Mouse (Mus musculus) CH12.LX (cell line): Measurements from ENCODE around the gene Rimkla. TPM values are rescaled to one million over a fixed set of nuclear protein-coding genes. Genes with fewer than 3 reads are reported as not detected.
"Not testable (repeated sequence)": the region's sequence is repeated elsewhere in the genome, so short reads cannot be mapped to it uniquely, and the experiment has no call there.

Experiments used
- DNase-seq: peaks from one replicate; pipeline ENCODE4 v3.0.0-alpha.2; 2013; ENCODE audit errors: extremely low read depth
- H3K27ac ChIP-seq: 2 replicates; pipeline ENCODE4 v1.5.1; 2012; ENCODE audit warnings: low read depth, mild to moderate bottlenecking, control low read depth, moderate library complexity; ENCODE audit not compliant: insufficient read depth
- H3K27me3 ChIP-seq: replicated peaks from 2 replicates; pipeline ENCODE3; 2012; ENCODE audit warnings: inconsistent platforms
- H3K36me3 ChIP-seq, 2 experiments: replicated peaks in 1 of 2; 2 replicates each; pipeline versions ENCODE3 to v1.6.1; 2012; ENCODE audit warnings: inconsistent platforms in 1 of 2, low read length in 1 of 2, mild to moderate bottlenecking in 1 of 2, mixed read lengths in 1 of 2, moderate library complexity in 1 of 2; ENCODE audit not compliant: control insufficient read depth in 1 of 2, insufficient read depth in 1 of 2
- H3K4me1 ChIP-seq, 2 experiments: 2 replicates each; pipeline ENCODE4 v1.6.1; 2012; ENCODE audit warnings: inconsistent platforms in 1 of 2, moderate library complexity in 1 of 2; ENCODE audit not compliant: insufficient read depth in 2 of 2, control insufficient read depth in 1 of 2
- H3K4me2 ChIP-seq: 2 replicates; pipeline ENCODE4 v1.6.1; 2012; ENCODE audit warnings: low read depth, mild to moderate bottlenecking, control low read depth; ENCODE audit not compliant: poor library complexity, insufficient read depth, severe bottlenecking
- H3K4me3 ChIP-seq, 3 experiments: fragments of 150-350 bp in 1 of 3; sonication (generic) in 1 of 3; replicated peaks in 1 of 3; 2 replicates each; pipeline versions ENCODE3 to v1.5.1; 2011 to 2012; ENCODE audit warnings: low read depth in 2 of 3, low read length in 2 of 3, mild to moderate bottlenecking in 2 of 3, moderate library complexity in 2 of 3, control low read depth in 1 of 3, improper control_type of control experiment in 1 of 3, inconsistent platforms in 1 of 3, mixed read lengths in 1 of 3; ENCODE audit not compliant: poor library complexity in 1 of 3
- H3K79me2 ChIP-seq: replicated peaks from 2 replicates; pipeline ENCODE4 v1.6.1; 2012; ENCODE audit warnings: mild to moderate bottlenecking, moderate library complexity; ENCODE audit not compliant: control insufficient read depth, poor library complexity, insufficient read depth, severe bottlenecking; ENCODE audit errors: extremely low read depth
- H3K9ac ChIP-seq: 2 replicates; pipeline ENCODE4 v1.6.1; 2012; ENCODE audit warnings: low read depth, mild to moderate bottlenecking, control low read depth, moderate library complexity; ENCODE audit not compliant: insufficient read depth
- H3K9me3 ChIP-seq: replicated peaks from 2 replicates; pipeline ENCODE3; 2012; ENCODE audit warnings: low read length, inconsistent platforms, mixed read lengths
- BHLHE40 ChIP-seq: IDR thresholded peaks from 2 replicates; pipeline ENCODE4 v1.6.1; 2011; ENCODE audit warnings: mild to moderate bottlenecking, low read depth, low read length, improper control_type of control experiment
- CTCF ChIP-seq, 2 experiments: IDR thresholded peaks in 1 of 2; conservative IDR thresholded peaks in 1 of 2; 2 replicates each; pipeline ENCODE4 v1.5.1; 2011 to 2012; ENCODE audit warnings: low read depth in 2 of 2, low read length in 2 of 2, improper control_type of control experiment in 1 of 2, inconsistent platforms in 1 of 2, mild to moderate bottlenecking in 1 of 2, moderate library complexity in 1 of 2
- E2F4 ChIP-seq: IDR thresholded peaks from 2 replicates; pipeline ENCODE4 v1.6.1; 2011; ENCODE audit warnings: low read depth, low read length, improper control_type of control experiment; ENCODE audit not compliant: insufficient replicate concordance
- ELF1 ChIP-seq: IDR thresholded peaks from 2 replicates; pipeline ENCODE4 v1.6.1; 2014; ENCODE audit warnings: low read depth, mild to moderate bottlenecking, inconsistent platforms, low read length, improper control_type of control experiment
- EP300 ChIP-seq: IDR thresholded peaks from 2 replicates; pipeline ENCODE4 v1.6.1; 2011; ENCODE audit warnings: low read length, improper control_type of control experiment
- JUN ChIP-seq: IDR thresholded peaks from 2 replicates; pipeline ENCODE4 v1.6.1; 2011; ENCODE audit warnings: low read depth, mild to moderate bottlenecking, low read length, improper control_type of control experiment, moderate library complexity; ENCODE audit not compliant: insufficient read depth
- POLR2AphosphoS2 ChIP-seq: IDR thresholded peaks from 2 replicates; pipeline ENCODE4 v1.6.1; 2011; ENCODE audit warnings: low read depth, low read length, improper control_type of control experiment
- RAD21 ChIP-seq: IDR thresholded peaks from 2 replicates; pipeline ENCODE4 v1.6.1; 2011; ENCODE audit warnings: low read depth, mild to moderate bottlenecking, low read length, improper control_type of control experiment, moderate library complexity
- RCOR1 ChIP-seq: conservative IDR thresholded peaks from 2 replicates; pipeline ENCODE4 v1.6.1; 2012; ENCODE audit warnings: low read depth, mild to moderate bottlenecking, inconsistent platforms, low read length, improper control_type of control experiment
- SIN3A ChIP-seq: IDR thresholded peaks from 2 replicates; pipeline ENCODE4 v1.6.1; 2012; ENCODE audit warnings: low read length, improper control_type of control experiment, inconsistent platforms
- SMC3 ChIP-seq: IDR thresholded peaks from 2 replicates; pipeline ENCODE4 v1.6.1; 2011; ENCODE audit warnings: low read depth, low read length, improper control_type of control experiment
- TBP ChIP-seq: conservative IDR thresholded peaks from 2 replicates; pipeline ENCODE4 v1.6.1; 2011; ENCODE audit warnings: low read depth, low read length, improper control_type of control experiment
- ZC3H11A ChIP-seq: IDR thresholded peaks from 2 replicates; pipeline ENCODE4 v1.6.1; 2012; ENCODE audit warnings: low read depth, mild to moderate bottlenecking, inconsistent platforms, low read length, improper control_type of control experiment
- ZKSCAN1 ChIP-seq: IDR thresholded peaks from 2 replicates; pipeline ENCODE4 v1.6.1; 2012; ENCODE audit warnings: low read depth, inconsistent platforms, low read length, improper control_type of control experiment, borderline replicate concordance
- dilution Hi-C: fragments of 300-500 bp; cut with MboI; formaldehyde crosslinking; loops from 2 replicates; pipeline ENCODE4 v1.14.3; 2020; ENCODE audit warnings: low sequenced_read_pairs; ENCODE audit not compliant: extremely low pct_unique_long_range_greater_than_20kb, extremely low pct_ligation_motif_present
- in situ Hi-C: fragments of 300-500 bp; cut with MboI; formaldehyde crosslinking; loops from 3 replicates; pipeline ENCODE4 v1.14.3; 2019; ENCODE audit warnings: low sequenced_read_pairs, low pct_ligation_motif_present, low pct_unique_long_range_greater_than_20kb, mixed read lengths
- polyA plus RNA-seq: library from polyadenylated mRNA; unstranded; fragments of >175 nt; gene quantifications from 2 replicates; pipeline ENCODE4 v1.2.1, GENCODE M21; 2012; ENCODE audit warnings: low read depth; ENCODE audit not compliant: insufficient read length
- total RNA-seq, 2 experiments: library from RNA; depleted of rRNA; stranded (reverse); fragments of 300-350 nt in 1 of 2; fragments of >200 nt in 1 of 2; gene quantifications; 2 replicates each; pipeline ENCODE4 v1.2.3; 2012 to 2014

The Rimkla gene
- total and polyA plus RNA-seq, 3 experiments, result 0.48 to 0.84 (median 0.59) TPM

GRCm38 (mm10) chr4:119537436-119537835 is 45.0 kb upstream of the Rimkla start:
- no peak overlapping the region for H3K9ac ChIP-seq
- in situ Hi-C loops (loop anchor here (10.0 kb wide), 2 partner anchors 103 to 293 kb away; no protein-coding TSS in a partner anchor), dilution Hi-C loops (no loop called here)
- H3K4me1 ChIP-seq, result peaks cover 0 to 25% of the 10 kb centered on the region in 2 experiments; a peak in 2 of 4 replicates
- H3K36me3 ChIP-seq, result no peaks in the 10 kb centered on the region
- no peak overlapping the region for H3K27ac ChIP-seq
- H3K4me3 ChIP-seq, result no peak overlapping the region
- TF ChIP-seq ZC3H11A (no peak), SIN3A (no peak), ZKSCAN1 (no peak)
- H3K4me2 ChIP-seq, result no peak overlapping the region
- DNase-seq, result no peak
- H3K27me3 ChIP-seq, result no peaks in the 10 kb centered on the region
- H3K79me2 ChIP-seq, result peaks cover 26% of the 10 kb centered on the region
- no peaks in the 10 kb centered on the region for H3K9me3 ChIP-seq

DNA sequence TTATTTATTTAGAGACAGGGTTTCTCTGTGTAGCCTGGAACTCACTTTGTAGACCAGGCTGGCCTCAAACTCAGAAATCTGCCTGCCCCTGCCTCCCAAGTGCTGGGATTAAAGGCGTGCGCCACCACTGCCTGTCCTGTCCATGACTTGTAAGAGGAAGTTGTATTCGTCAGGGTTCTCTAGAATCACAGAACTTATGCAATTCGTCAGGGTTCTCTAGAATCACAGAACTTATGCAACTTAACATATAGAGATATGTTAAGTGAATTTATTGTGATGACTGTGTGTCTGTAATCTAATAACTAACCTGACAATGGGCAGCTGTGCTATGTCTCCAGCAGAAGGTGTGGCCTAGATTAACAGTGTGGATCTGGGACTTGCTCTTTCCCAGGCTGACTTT is 44.2 kb upstream of the Rimkla start, which contains the start of gene Foxj3:
TSS of gene Foxj3 (plus strand) at position 390 of the 400 bp plus-strand sequence.
- not testable (repeated sequence) for H3K4me2 ChIP-seq, H3K9me3 ChIP-seq
- in situ Hi-C loops, result loop anchor here (10.0 kb wide), 2 partner anchors 102 to 292 kb away; no protein-coding TSS in a partner anchor

GRCm38 (mm10) chr4:119535103-119535502 is 42.7 kb upstream of the Rimkla start:
- no peak overlapping the region for H3K4me3 ChIP-seq
- peaks cover 0 to 14% of the 10 kb centered on the region in 2 experiments; a peak in 2 of 4 replicates for H3K4me1 ChIP-seq
- H3K4me2 ChIP-seq, result no peak overlapping the region
- no peak for DNase-seq
- no peaks in the 10 kb centered on the region for H3K27me3 ChIP-seq
- TF ChIP-seq E2F4 (no peak), POLR2AphosphoS2 (no peak)
- no peak overlapping the region for H3K9ac ChIP-seq
- H3K9me3 ChIP-seq, result no peaks in the 10 kb centered on the region
- dilution Hi-C loops, result no loop called here
- in situ Hi-C loops, result loop anchor here (10.0 kb wide), 2 partner anchors 100 to 290 kb away; no protein-coding TSS in a partner anchor
- no peaks in the 10 kb centered on the region for H3K36me3 ChIP-seq
- H3K79me2 ChIP-seq, result peaks cover 3% of the 10 kb centered on the region
- H3K27ac ChIP-seq, result no peak overlapping the region

More for the DNA sequence above, 44.2 kb upstream of the Rimkla start, which contains the start of gene Foxj3:
- H3K4me3 ChIP-seq, H3K27ac ChIP-seq, dilution Hi-C loops, DNase-seq, H3K36me3 ChIP-seq, H3K9ac ChIP-seq, H3K27me3 ChIP-seq: not testable (repeated sequence)
- peaks cover 0 to 18% of the 10 kb centered on the region in 2 experiments; a peak in 2 of 4 replicates for H3K4me1 ChIP-seq
- H3K79me2 ChIP-seq, result peaks cover 18% of the 10 kb centered on the region

- in situ Hi-C loops (loop anchor here (10.0 kb wide), 2 partner anchors 97 to 287 kb away; no protein-coding TSS in a partner anchor), dilution Hi-C loops (no loop called here)
Measured at GRCm38 (mm10) chr4:119531813-119532212, 39.4 kb upstream of the Rimkla start.

More at GRCm38 (mm10) chr4:119531813-119532212, 39.4 kb upstream of the Rimkla start:
- Histone ChIP-seq H3K9me3 (no peaks in the 10 kb centered on the region), H3K4me3 (no peak overlapping the region), H3K27me3 (no peaks in the 10 kb centered on the region), H3K27ac (no peak overlapping the region), H3K9ac (no peak overlapping the region), H3K4me1 (peaks cover 0 to 12% of the 10 kb centered on the region in 2 experiments; a peak in 2 of 4 replicates), H3K4me2 (no peak overlapping the region), H3K36me3 (no peaks in the 10 kb centered on the region), H3K79me2 (no peaks in the 10 kb centered on the region)
- no peak for TF ChIP-seq JUN
- TF ChIP-seq RAD21, result peak; percentile 78
- TF ChIP-seq ZKSCAN1, result no peak
- no peak for TF ChIP-seq ELF1
- TF ChIP-seq RCOR1, result no peak
- peak; percentile 29; the same call in 1 of the 2 replicates for TF ChIP-seq ZC3H11A
- TF ChIP-seq EP300, result no peak
- TF ChIP-seq CTCF (conservative IDR thresholded peaks at IDR 0.05 in 1 of 2, IDR thresholded peaks at IDR 0.05 in 1 of 2; ENCODE audit: low read depth in 2 of 2, low read length in 2 of 2), result peak; percentile 18 to 77; a peak in 3 of 4 replicates
- no peak for TF ChIP-seq POLR2AphosphoS2
- TF ChIP-seq BHLHE40, result no peak
- TF ChIP-seq TBP, result no peak
- peak; percentile 61 for TF ChIP-seq SMC3
- TF ChIP-seq E2F4, result no peak
- peak; percentile 32 for DNase-seq
